Mouse (Mus musculus) gastrocnemius, adult 8-10 months (tissue): ENCODE results near the gene Lrrc52. TPM values are rescaled to one million over a fixed set of nuclear protein-coding genes. Genes with fewer than 3 reads are reported as not detected.

Experiments used
- DNase-seq, 2 experiments: peaks; one replicate each; pipeline ENCODE4 v3.0.0; 2022; ENCODE audit warnings: low spot score in 2 of 2
- total RNA-seq, 4 experiments: library from RNA; stranded (reverse); gene quantifications; 2 replicates each; pipeline ENCODE4 v1.2.4; 2022

The Lrrc52 gene
- 10 to 100 TPM in 2 of 4 experiments, 1 to 10 TPM in 2; 5.6 to 14.6 (median 9.2) TPM for total RNA-seq

- peak; percentile 39 to 63 for DNase-seq
Measured at GRCm38 (mm10) chr1:167466765-167467426, at the start of gene Lrrc52. TSS of gene Lrrc52 (minus strand) at chr1:167466780.

GRCm38 (mm10) chr1:167511621-167512020 is 45.0 kb upstream of the Lrrc52 start:
- no peak for DNase-seq

- DNase-seq, result no peak
Measured at GRCm38 (mm10) chr1:167506048-167506447, 39.5 kb upstream of the Lrrc52 start.

GRCm38 (mm10) chr1:167505427-167505826 is 38.8 kb upstream of the Lrrc52 start:
- DNase-seq, result no peak

- no peak for DNase-seq
Measured at GRCm38 (mm10) chr1:167499097-167499850, 32.7 kb upstream of the Lrrc52 start.

- DNase-seq, result no peak
Measured at GRCm38 (mm10) chr1:167497991-167498390, 31.4 kb upstream of the Lrrc52 start.

- DNase-seq, result no peak
Measured at GRCm38 (mm10) chr1:167497560-167497959, 31.0 kb upstream of the Lrrc52 start.

- no peak for DNase-seq
Measured at GRCm38 (mm10) chr1:167491501-167491900, 24.9 kb upstream of the Lrrc52 start.

GRCm38 (mm10) chr1:167487933-167488332 is 21.4 kb upstream of the Lrrc52 start:
- DNase-seq, result no peak

- no peak for DNase-seq
Measured at GRCm38 (mm10) chr1:167486959-167487680, 20.5 kb upstream of the Lrrc52 start.

GRCm38 (mm10) chr1:167482863-167483262 is 16.3 kb upstream of the Lrrc52 start:
- no peak for DNase-seq

GRCm38 (mm10) chr1:167473585-167473984 is 7.0 kb upstream of the Lrrc52 start:
- no peak for DNase-seq

- DNase-seq, result no peak
Measured at GRCm38 (mm10) chr1:167467916-167468315, 1.3 kb upstream of the Lrrc52 start.

- DNase-seq, result no peak
Measured at GRCm38 (mm10) chr1:167457311-167457710, 9.3 kb downstream of the Lrrc52 start.

GRCm38 (mm10) chr1:167453048-167453447 is 13.5 kb downstream of the Lrrc52 start:
- no peak for DNase-seq

- DNase-seq, result no peak
Measured at GRCm38 (mm10) chr1:167452456-167452855, 14.1 kb downstream of the Lrrc52 start.

GRCm38 (mm10) chr1:167448598-167448997 is 18.0 kb downstream of the Lrrc52 start:
- DNase-seq, result no peak

GRCm38 (mm10) chr1:167448088-167448487 is 18.5 kb downstream of the Lrrc52 start:
- DNase-seq, result no peak

- DNase-seq, result no peak
Measured at GRCm38 (mm10) chr1:167446516-167446915, 20.1 kb downstream of the Lrrc52 start.

GRCm38 (mm10) chr1:167445167-167445566 is 21.4 kb downstream of the Lrrc52 start:
- no peak for DNase-seq

GRCm38 (mm10) chr1:167438231-167438885 is 28.2 kb downstream of the Lrrc52 start:
- no peak for DNase-seq

- no peak for DNase-seq
Measured at GRCm38 (mm10) chr1:167437091-167437490, 29.5 kb downstream of the Lrrc52 start.
